Mouse (Mus musculus) adrenal gland, postnatal 4 days (tissue): ENCODE results near the gene Akt2. TPM values are rescaled to one million over a fixed set of nuclear protein-coding genes. Genes with fewer than 3 reads are reported as not detected.

ENCODE experiments used
- DNase-seq, 2 experiments: peaks; one replicate each; pipeline ENCODE4 v3.0.0; 2021 to 2022; ENCODE audit warnings: low spot score in 2 of 2, mixed read lengths in 2 of 2
- total RNA-seq, 2 experiments: library from RNA; stranded (reverse); gene quantifications; 2 replicates each; pipeline ENCODE4 v1.2.3; 2021

The Akt2 gene
- total RNA-seq, 2 experiments from 2014 or later = 195 to 220 TPM

- no peak for DNase-seq
Measured at GRCm38 (mm10) chr7:27586861-27587260, 4.5 kb upstream of the Akt2 start.

DNA sequence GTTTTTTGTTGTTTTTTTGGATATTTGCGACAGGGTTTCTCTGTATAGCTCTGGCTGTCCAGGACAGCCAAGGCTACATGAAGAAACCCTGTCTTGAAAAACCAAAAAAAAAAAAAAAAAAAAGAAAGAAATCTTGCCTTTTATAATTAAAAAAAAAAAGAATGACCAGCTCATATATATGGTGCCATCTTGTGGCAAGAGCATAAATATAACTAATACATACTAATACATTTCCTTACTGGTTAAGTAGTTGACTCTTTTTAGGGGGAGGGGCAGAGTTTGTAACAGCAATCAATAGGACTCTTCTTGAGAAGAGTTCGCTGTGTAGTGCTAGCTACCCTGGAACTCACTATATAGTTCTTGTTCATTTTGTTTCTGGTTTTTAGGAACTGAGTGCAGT, 3.6 kb upstream of the Akt2 start:
- DNase-seq = no peak

- no peak for DNase-seq
Measured at GRCm38 (mm10) chr7:27590088-27590487, 1.3 kb upstream of the Akt2 start.

- no peak for DNase-seq
Measured at GRCm38 (mm10) chr7:27590566-27591213, 662 bp upstream of the Akt2 start.

GRCm38 (mm10) chr7:27592217-27592929, 1.0 kb downstream of the Akt2 start:
- no peak for DNase-seq

DNA sequence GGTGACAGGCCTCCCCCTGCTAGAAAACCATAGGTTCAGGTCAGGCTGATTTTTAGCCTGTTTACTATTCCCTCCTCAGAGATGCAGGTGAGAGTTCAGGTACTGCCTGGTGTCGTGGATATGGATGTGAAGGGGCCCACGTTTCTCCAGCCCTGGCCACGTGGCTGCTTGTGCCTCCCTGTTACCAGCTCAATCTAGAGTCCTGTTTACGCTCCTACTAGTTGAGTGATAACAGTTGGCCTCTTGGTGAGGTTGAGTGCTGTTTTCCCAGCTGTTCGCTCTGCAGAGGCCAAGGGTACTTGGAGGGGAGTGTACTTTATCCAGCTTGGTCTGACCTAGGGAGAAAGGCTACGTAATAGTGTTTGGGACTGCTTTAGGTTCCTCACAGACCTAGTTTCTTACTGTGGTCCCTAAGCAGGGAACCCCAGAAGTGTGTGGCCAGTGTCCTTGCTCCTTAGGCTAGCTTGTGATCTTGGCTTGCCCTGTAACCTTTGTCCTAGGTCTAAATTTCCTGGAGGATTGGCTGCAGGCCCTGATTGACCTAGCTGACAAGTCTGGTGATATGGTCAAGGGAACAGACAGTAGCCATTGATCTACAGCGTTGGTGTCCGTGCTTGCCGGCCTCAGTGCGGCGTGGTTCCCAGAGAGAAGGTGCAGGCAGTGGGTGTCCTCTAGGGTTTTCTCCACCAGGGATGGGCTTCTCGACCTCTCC, 1.7 kb downstream of the Akt2 start:
- no peak for DNase-seq

GRCm38 (mm10) chr7:27596586-27597503, 5.5 kb downstream of the Akt2 start:
- DNase-seq = no peak

DNA sequence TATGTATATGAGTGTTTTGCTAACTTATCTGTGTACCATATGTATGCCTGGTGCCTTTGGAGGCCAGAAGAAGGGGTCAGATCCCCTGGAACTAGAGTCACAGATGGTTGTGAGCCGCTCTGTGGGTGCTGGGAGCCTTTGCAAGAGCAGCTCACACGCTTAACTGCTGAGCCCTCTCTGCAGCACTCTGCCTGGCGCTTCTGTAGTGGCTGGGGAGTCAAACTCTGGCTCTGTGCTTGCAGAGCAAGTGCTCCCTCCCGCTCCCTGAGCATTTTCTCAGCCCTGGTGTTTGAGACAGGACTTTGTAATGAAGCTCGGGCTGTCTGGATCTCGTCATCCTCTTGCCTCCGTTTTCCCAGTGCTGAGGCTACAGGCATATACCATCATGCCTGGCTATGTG, 6.7 kb downstream of the Akt2 start:
- DNase-seq = no peak

DNA sequence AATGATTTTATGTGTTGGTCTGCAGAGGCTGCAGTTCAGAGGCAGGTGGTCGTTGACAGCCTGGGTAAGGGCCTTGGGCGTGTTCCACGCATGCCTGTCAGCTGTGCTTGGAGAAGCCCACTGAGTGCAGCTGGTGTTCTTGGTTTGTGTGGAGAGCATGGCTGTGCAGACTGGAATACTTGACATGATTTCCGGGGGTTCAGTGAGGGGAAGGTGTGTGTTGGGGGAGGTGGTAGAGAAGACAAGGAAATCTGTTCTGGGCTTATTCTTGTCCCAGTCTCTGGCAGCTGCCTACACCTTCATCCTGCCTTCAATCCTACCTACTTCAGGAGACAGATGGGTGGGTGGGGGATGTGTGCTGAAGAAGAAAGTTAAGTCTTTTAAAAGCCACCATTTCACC, 10.3 kb downstream of the Akt2 start:
- no peak for DNase-seq

- no peak for DNase-seq
Measured at GRCm38 (mm10) chr7:27602161-27602560, 10.8 kb downstream of the Akt2 start.

DNA sequence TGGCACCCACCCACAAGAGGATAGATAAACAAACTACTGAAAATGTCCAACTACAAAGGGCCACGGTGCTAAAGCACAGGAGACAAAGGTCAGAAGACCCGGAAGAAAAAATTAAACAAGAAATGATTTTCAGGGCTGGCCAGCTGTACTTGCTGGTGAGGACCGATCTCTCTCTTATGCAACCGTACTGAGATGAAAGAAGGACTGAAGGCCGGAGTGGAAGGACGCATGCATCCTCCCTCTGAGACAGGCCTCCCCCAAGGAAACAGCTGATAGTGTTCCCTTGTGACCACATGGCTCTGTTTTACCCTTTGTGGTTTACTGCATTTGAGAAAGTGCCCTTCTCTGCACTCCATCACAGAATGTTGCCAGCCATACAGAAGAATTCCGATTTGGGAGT, 11.5 kb downstream of the Akt2 start:
- no peak for DNase-seq

DNA sequence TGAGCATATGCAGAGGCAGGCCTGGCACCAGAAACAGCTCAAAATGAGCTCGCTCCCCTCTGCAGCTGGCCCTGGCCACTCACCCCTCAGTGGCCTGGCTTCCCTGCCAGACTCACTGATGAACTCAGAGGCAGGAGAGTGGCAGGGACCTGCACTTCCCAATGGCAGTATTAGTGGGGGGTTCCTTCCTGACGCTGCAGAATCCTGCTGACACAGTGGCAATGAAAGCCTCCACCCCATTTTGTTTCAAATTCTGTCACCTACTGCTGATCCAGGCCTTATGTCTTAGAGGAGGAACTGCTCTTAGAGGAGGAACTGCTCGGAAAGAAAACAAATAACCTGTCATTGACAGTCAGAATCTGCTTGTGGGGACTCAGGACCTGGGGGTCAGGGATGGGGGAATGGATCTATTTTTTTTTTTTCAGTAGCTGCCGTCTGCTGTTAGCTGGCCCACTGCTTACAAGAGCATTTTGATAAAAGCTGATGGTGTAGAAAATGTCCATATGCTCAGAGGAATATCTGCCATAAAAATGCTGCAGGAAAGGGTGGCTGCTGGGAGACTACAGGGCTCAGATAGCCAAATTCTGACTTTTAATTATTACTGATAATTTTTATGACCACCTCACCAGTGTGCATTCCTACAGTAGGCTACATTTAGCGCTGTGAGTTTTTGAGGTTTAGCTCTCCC, 13.5 kb downstream of the Akt2 start:
- DNase-seq = no peak

DNA sequence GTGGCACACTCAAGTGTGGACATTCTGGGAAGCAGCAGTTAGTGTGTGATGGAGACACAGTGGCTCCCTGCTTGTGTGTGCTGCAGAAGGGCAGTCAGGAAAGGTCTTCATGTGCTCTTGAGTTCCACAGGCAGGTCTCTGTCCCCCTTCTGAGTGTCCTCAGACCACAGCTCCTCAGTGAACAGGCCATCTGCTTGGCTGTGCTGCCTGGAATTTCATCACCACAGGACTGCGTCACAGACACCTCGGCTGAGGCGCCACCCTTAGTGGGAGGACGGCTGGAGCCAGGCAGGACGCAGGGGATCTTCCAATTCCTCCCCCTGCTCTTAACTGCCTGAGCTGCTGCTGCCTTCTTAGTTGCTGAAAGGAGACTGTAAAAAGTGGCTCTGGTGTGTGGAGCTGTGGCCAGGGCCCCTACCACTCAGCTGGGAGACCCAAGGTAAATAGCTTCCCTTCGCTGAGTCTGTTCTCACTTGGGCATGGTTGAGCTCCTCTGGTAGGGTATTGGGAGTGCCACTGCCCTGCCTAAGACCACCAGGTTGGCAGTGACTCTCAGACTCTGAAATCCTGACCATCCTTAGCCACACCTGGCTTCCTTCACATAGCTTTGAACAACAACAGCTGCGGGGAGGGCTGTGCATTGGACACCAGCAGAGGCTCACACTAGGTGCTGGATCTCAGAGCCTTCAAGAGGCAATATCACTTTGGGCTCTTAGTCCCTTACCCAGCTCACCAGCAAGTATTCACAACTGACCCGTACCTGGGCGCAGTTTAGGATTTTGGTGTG, 14.3 kb downstream of the Akt2 start:
- no peak for DNase-seq

DNA sequence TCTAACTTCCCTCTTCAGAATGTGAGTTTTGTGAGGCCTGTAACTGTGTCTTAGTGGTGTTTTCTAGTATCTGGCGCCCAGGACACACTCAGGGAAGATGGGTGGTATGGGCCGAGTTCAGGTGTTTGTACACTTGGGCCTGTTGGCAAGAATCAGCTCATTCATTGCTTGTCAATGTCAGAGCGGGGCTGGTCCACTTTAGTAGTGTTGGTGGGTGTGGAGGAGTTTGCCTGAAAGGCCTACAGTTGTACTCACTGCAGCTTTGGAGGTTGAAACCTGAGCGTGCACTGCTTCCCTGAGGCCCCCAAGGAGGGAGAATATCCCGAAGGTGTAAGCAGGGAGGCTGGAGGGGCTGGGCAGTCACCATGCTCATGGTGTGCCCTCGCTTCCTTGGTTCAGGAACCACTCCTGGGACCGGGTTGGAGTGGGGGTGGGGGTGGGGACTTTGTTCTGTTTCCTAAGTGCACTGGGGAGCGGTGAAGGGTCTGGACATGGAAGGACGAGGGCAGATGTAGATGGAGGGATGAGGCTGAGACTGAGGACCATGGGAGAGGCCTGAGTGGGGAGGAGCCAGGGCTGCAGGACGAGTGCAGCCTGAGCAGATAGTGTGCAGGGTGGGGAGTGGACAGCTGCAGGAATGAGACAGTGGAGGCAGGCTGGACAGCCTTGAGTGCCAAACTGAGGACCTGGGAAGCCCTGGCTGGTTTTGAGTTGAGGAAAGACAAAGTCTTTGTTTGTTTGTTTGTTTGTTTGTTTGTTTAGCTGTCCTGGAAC, 15.3 kb downstream of the Akt2 start:
- no peak for DNase-seq

DNA sequence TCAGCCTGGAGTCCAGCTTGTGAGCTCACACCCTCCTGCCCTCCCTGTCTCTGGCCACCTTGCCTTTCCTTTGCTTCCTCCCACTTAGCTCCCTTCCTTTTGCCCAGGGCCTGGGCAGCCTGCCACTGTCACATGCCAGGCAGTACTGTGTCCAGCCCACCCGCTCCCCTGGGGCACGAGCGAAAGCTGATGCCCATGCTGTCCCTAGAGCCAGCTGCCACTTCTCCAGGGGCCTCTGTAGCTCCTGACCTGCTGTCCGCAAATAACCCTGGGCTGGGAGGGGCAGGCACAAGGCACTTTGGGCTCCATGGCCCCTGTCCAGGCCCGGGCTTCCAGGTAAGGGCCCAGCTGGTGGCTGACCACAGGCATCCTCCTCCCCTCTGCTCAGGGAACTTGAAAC, 16.2 kb downstream of the Akt2 start:
- DNase-seq = no peak

DNA sequence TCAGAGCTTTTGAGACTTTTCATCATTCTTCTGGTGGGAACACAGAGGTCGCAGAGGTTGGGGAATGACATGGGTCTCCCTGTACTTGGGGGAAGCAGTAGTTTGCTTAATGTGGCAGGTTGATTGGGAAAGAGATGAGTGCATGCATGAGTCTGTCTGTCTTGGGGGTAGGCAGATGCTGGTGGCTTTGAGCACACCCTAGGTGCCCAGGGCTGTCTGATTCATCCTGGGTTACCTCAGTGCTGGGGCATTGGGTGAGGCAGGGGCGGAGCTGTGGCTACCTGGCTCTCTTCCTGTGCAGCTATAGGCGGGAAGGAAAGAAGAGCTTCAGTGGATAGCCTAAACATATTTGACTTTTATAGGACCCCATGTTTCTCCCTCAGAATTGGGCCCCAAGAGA, 16.8 kb downstream of the Akt2 start:
- no peak for DNase-seq

DNA sequence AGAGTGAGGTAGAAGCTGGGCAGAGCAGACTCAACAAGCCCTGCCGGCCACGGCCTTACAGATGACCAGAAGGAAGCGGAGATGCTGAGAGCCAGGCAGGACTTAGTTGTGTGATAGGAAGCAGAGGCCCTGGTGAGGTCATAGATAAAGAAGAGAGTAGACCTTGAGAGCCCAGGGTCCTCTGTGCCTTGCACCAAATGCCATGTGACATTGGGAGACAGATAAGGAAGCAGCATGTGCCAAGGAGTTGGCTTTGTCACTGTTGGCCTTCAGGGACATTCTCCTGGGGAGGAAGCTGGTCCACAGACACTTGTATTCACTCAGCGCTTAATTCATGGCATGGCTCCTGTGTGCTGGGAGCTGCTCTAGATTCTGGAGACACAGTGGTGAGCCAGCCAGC, 17.9 kb downstream of the Akt2 start:
- no peak for DNase-seq

DNA sequence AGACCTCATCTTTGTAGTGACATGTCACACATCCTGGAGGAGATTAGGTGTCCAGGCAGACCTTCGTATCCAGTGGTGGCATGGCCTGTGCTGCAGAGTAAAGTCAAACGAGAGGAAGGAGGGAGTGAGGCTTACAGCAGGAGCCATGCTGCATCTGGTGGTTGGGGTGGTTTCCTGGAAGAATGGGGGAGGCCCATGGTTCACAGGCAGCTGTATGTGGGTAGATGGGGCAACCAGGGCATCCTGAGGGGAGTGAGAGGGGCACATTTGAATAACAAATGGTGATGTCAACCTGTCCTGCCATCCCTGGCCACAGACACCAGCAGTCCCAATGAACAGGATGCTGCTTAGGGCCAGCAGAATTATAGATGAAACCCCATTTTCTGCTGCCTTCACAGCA, 18.3 kb downstream of the Akt2 start:
- DNase-seq = no peak

DNA sequence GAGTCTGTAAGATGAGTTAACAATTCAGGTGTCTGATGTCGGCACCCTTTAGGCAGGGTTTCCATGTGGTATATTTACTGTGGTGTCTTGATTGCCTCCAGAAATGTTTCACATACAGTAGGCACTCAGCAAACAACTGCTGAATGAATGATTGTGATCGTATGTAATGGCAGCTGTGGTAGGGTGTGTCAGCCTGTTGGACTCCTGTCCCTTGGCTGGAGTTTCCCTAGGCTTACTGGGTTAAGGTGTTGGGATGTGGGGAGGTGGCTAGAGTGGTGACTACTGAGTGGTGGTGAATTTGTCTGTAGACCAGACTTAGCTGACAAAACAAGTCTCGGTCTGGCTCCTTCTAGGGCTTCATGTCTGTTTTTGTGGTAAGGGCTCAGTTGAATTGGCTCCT, 19.0 kb downstream of the Akt2 start:
- no peak for DNase-seq
